Mouse (Mus musculus) myocyte (in vitro differentiated cells): ENCODE measurements at regions not wholly inside any gene's neighbourhood (a gene's known extent, or its start where the extent isn't known, plus 50 kb on each side); places are given as distances from the start of the nearest gene placed in this dataset.

ENCODE experiments used
- H3K27me3 ChIP-seq: one replicate; pipeline ENCODE4 v1.6.1; 2011; ENCODE audit not compliant: control insufficient read depth, insufficient read depth, insufficient read length
- H3K36me3 ChIP-seq: one replicate; pipeline ENCODE4 v1.6.1; 2011; ENCODE audit not compliant: control insufficient read depth, insufficient read depth
- H3K4me2 ChIP-seq: one replicate; pipeline ENCODE4 v1.6.1; 2011; ENCODE audit warnings: low read depth, control low read depth
- H3K4me3 ChIP-seq: one replicate; pipeline ENCODE4 v1.5.1; 2011; ENCODE audit warnings: mild to moderate bottlenecking, control low read depth, moderate library complexity
- H3K79me2 ChIP-seq: one replicate; pipeline ENCODE4 v1.6.1; 2011; ENCODE audit not compliant: control insufficient read depth, insufficient read depth
- H3ac ChIP-seq: one replicate; pipeline ENCODE4 v1.6.1; 2011; ENCODE audit not compliant: control insufficient read depth, insufficient read length
- CEBPB ChIP-seq: IDR thresholded peaks from 2 replicates; pipeline ENCODE4 v1.6.1; 2011; ENCODE audit warnings: mild to moderate bottlenecking, moderate library complexity; ENCODE audit not compliant: poor library complexity, insufficient read depth, severe bottlenecking
- E2F4 ChIP-seq: IDR thresholded peaks from one replicate; pipeline ENCODE4 v1.6.1; 2011; ENCODE audit warnings: mild to moderate bottlenecking, control low read depth, moderate library complexity; ENCODE audit not compliant: insufficient read depth
- MAX ChIP-seq: IDR thresholded peaks from one replicate; pipeline ENCODE4 v1.6.1; 2011; ENCODE audit warnings: low read depth, mild to moderate bottlenecking, control low read depth
- MYOD1 ChIP-seq, 3 experiments: IDR thresholded peaks; one replicate each; pipeline ENCODE4 v1.6.1; 2011; ENCODE audit warnings: control low read depth in 2 of 3, low read depth in 2 of 3, mild to moderate bottlenecking in 2 of 3, moderate library complexity in 1 of 3; ENCODE audit not compliant: insufficient read length in 2 of 3, control insufficient read depth in 1 of 3
- MYOG ChIP-seq, 3 experiments: IDR thresholded peaks; one replicate each; pipeline ENCODE4 v1.6.1; 2011; ENCODE audit warnings: control low read depth in 2 of 3, low read depth in 2 of 3, mild to moderate bottlenecking in 2 of 3; ENCODE audit not compliant: insufficient read length in 2 of 3, control insufficient read depth in 1 of 3, insufficient read depth in 1 of 3
- POLR2A ChIP-seq: IDR thresholded peaks from one replicate; pipeline ENCODE4 v1.6.1; 2011; ENCODE audit warnings: low read depth, mild to moderate bottlenecking, control low read depth, moderate library complexity; ENCODE audit not compliant: insufficient read length
- POLR2AphosphoS2 ChIP-seq: IDR thresholded peaks from one replicate; pipeline ENCODE4 v1.6.1; 2011; ENCODE audit warnings: low read depth, control low read depth; ENCODE audit not compliant: insufficient read length
- REST ChIP-seq: IDR thresholded peaks from one replicate; pipeline ENCODE4 v1.6.1; 2011; ENCODE audit warnings: mild to moderate bottlenecking, control low read depth, moderate library complexity; ENCODE audit not compliant: insufficient read depth, insufficient read length
- SRF ChIP-seq: IDR thresholded peaks from one replicate; pipeline ENCODE4 v1.6.1; 2011; ENCODE audit warnings: low read depth; ENCODE audit not compliant: control insufficient read depth, insufficient read length
- TCF12 ChIP-seq: IDR thresholded peaks from one replicate; pipeline ENCODE4 v1.6.1; 2011; ENCODE audit warnings: mild to moderate bottlenecking, control low read depth; ENCODE audit not compliant: poor library complexity, insufficient read depth, severe bottlenecking
- TCF3 ChIP-seq: IDR thresholded peaks from one replicate; pipeline ENCODE4 v1.6.1; 2011; ENCODE audit warnings: low read depth, control low read depth; ENCODE audit not compliant: insufficient read length
- USF1 ChIP-seq: IDR thresholded peaks from one replicate; pipeline ENCODE4 v1.6.1; 2011; ENCODE audit warnings: low read depth, mild to moderate bottlenecking, control low read depth, moderate library complexity

GRCm38 (mm10) chr5:118447366-118447765, 113.1 kb upstream of the Med13l start:
- Histone ChIP-seq H3ac (no peak overlapping the region), H3K4me2 (no peak overlapping the region), H3K27me3 (no peaks in the 10 kb centered on the region), H3K4me3 (no peak overlapping the region), H3K36me3 (no peaks in the 10 kb centered on the region), H3K79me2 (no peaks in the 10 kb centered on the region)
- TF ChIP-seq TCF12 (no peak), TCF3 (no peak)

GRCm38 (mm10) chr5:118448884-118449515, 111.5 kb upstream of the Med13l start:
- TF ChIP-seq REST (no peak), TCF3 (no peak), CEBPB (no peak), POLR2A (no peak), USF1 (no peak), POLR2AphosphoS2 (no peak), MYOD1 (IDR thresholded peaks at IDR 0.05; ENCODE audit: control insufficient read depth in 1 of 3, insufficient read length in 2 of 3, low read depth in 2 of 3) (no peak), TCF12 (no peak), E2F4 (no peak), MYOG (IDR thresholded peaks at IDR 0.05; ENCODE audit: control insufficient read depth in 1 of 3, insufficient read depth in 1 of 3, insufficient read length in 2 of 3, low read depth in 2 of 3) (no peak), SRF (no peak), MAX (no peak)
- H3K27me3 ChIP-seq, result no peaks in the 10 kb centered on the region
- no peaks in the 10 kb centered on the region for H3K79me2 ChIP-seq
- H3K36me3 ChIP-seq, result no peaks in the 10 kb centered on the region
- no peak overlapping the region for H3K4me3 ChIP-seq
- H3K4me2 ChIP-seq, result peak overlapping the region; percentile 26
- H3ac ChIP-seq, result no peak overlapping the region

GRCm38 (mm10) chr5:118449893-118450292, 110.6 kb upstream of the Med13l start:
- Histone ChIP-seq H3K27me3 (no peaks in the 10 kb centered on the region), H3ac (no peak overlapping the region), H3K79me2 (no peaks in the 10 kb centered on the region), H3K4me3 (no peak overlapping the region), H3K36me3 (no peaks in the 10 kb centered on the region), H3K4me2 (no peak overlapping the region)
- TF ChIP-seq TCF3, result no peak
- no peak for TF ChIP-seq POLR2AphosphoS2
- no peak for TF ChIP-seq USF1
- TF ChIP-seq MYOG (IDR thresholded peaks at IDR 0.05; ENCODE audit: control insufficient read depth in 1 of 3, insufficient read depth in 1 of 3, insufficient read length in 2 of 3, low read depth in 2 of 3), result no peak
- no peak for TF ChIP-seq MAX
- no peak for TF ChIP-seq TCF12
- TF ChIP-seq REST, result no peak

GRCm38 (mm10) chr5:118452052-118452451, 108.4 kb upstream of the Med13l start:
- TF ChIP-seq TCF12, result no peak
- no peak for TF ChIP-seq POLR2AphosphoS2
- TF ChIP-seq USF1, result no peak
- no peak for TF ChIP-seq POLR2A
- TF ChIP-seq SRF, result no peak
- no peak for TF ChIP-seq E2F4
- TF ChIP-seq MYOD1 (IDR thresholded peaks at IDR 0.05; ENCODE audit: control insufficient read depth in 1 of 3, insufficient read length in 2 of 3, low read depth in 2 of 3), result no peak
- no peaks in the 10 kb centered on the region for H3K36me3 ChIP-seq
- H3K27me3 ChIP-seq, result no peaks in the 10 kb centered on the region
- H3ac ChIP-seq, result no peak overlapping the region
- H3K4me2 ChIP-seq, result no peak overlapping the region
- H3K4me3 ChIP-seq, result no peak overlapping the region
- H3K79me2 ChIP-seq, result no peaks in the 10 kb centered on the region

GRCm38 (mm10) chr5:118454096-118454495, 106.4 kb upstream of the Med13l start:
- Histone ChIP-seq H3K4me2 (no peak overlapping the region), H3K27me3 (no peaks in the 10 kb centered on the region), H3K36me3 (no peaks in the 10 kb centered on the region), H3K79me2 (no peaks in the 10 kb centered on the region), H3ac (no peak overlapping the region), H3K4me3 (no peak overlapping the region)
- no peak for TF ChIP-seq REST
- peak; percentile 90 for TF ChIP-seq CEBPB

GRCm38 (mm10) chr5:118458727-118459390, 101.6 kb upstream of the Med13l start:
- Histone ChIP-seq H3ac (no peak overlapping the region), H3K79me2 (no peaks in the 10 kb centered on the region), H3K27me3 (no peaks in the 10 kb centered on the region)

More at GRCm38 (mm10) chr5:118458727-118459390, 101.6 kb upstream of the Med13l start:
- H3K4me2 ChIP-seq, result peak overlapping the region; percentile 64
- peak overlapping the region; percentile 26 for H3K4me3 ChIP-seq
- H3K36me3 ChIP-seq, result no peaks in the 10 kb centered on the region
- TF ChIP-seq TCF12 (peak; percentile 1), MAX (no peak), MYOG (IDR thresholded peaks at IDR 0.05; ENCODE audit: control insufficient read depth in 1 of 3, insufficient read depth in 1 of 3, insufficient read length in 2 of 3, low read depth in 2 of 3) (peak in 1 of 3 experiments; percentile 2), POLR2AphosphoS2 (peak; percentile 15), CEBPB (peak; percentile 80)
